Mouse (Mus musculus) midbrain, embryonic 11.5 days (tissue): ENCODE data around the gene Ugt8a. TPM values are rescaled to one million over a fixed set of nuclear protein-coding genes. Genes with fewer than 3 reads are reported as not detected.

Experiments used
- ATAC-seq: fragments of 200-750 bp; cut with Nextera tagmentation; 2 replicates; pipeline ENCODE4 v1.8.0; 2017; ENCODE audit warnings: moderate TSS enrichment, moderate library complexity; ENCODE audit not compliant: low FRiP score
- DNase-seq: peaks from one replicate; pipeline ENCODE4 v3.0.0; 2015; ENCODE audit warnings: low spot score; ENCODE audit errors: missing footprints
- H3K27ac ChIP-seq: fragments of 300-500 bp; sonication (generic); 2 replicates; pipeline ENCODE4 v1.5.1; 2014; ENCODE audit warnings: low read depth, low read length
- H3K27me3 ChIP-seq: fragments of 300-500 bp; sonication (generic); 2 replicates; pipeline ENCODE4 v1.6.1; 2014; ENCODE audit warnings: mild to moderate bottlenecking, low read length, moderate library complexity, mixed read lengths; ENCODE audit not compliant: control insufficient read depth, insufficient read depth
- H3K36me3 ChIP-seq: fragments of 300-500 bp; sonication (generic); 2 replicates; pipeline ENCODE4 v1.6.1; 2014; ENCODE audit warnings: mild to moderate bottlenecking, low read length, moderate library complexity, mixed read lengths; ENCODE audit not compliant: control insufficient read depth, insufficient read depth
- H3K4me1 ChIP-seq: fragments of 300-500 bp; sonication (generic); 2 replicates; pipeline ENCODE4 v1.6.1; 2014; ENCODE audit warnings: low read length; ENCODE audit not compliant: control insufficient read depth, insufficient read depth
- H3K4me2 ChIP-seq: fragments of 300-500 bp; sonication (generic); 2 replicates; pipeline ENCODE4 v1.6.1; 2014; ENCODE audit warnings: mild to moderate bottlenecking, moderate library complexity
- H3K4me3 ChIP-seq: fragments of 300-500 bp; sonication (generic); 2 replicates; pipeline ENCODE4 v1.5.1; 2014; ENCODE audit warnings: low read depth, low read length
- H3K9ac ChIP-seq: fragments of 300-500 bp; sonication (generic); 2 replicates; pipeline ENCODE4 v1.6.1; 2014; ENCODE audit warnings: low read length
- H3K9me3 ChIP-seq: fragments of 300-500 bp; sonication (generic); 2 replicates; pipeline ENCODE4 v1.6.1; 2016; ENCODE audit warnings: low read length; ENCODE audit not compliant: control insufficient read depth
- polyA plus RNA-seq: library from polyadenylated mRNA; unstranded; fragments of >200 nt; fragmentation: Nextera tagmentation; extraction: Ambion mirVana; gene quantifications from 2 replicates; pipeline ENCODE4 v1.2.1, GENCODE M21; 2014

Ugt8a gene
- polyA plus RNA-seq, 1 experiment from 2014 or later = 4.5 TPM

- Histone ChIP-seq H3K9me3 (no peaks in the 10 kb centered on the region), H3K27ac (no peak overlapping the region), H3K9ac (no peak overlapping the region), H3K4me1 (no peaks in the 10 kb centered on the region), H3K36me3 (no peaks in the 10 kb centered on the region), H3K27me3 (no peaks in the 10 kb centered on the region), H3K4me2 (no peak overlapping the region), H3K4me3 (no peak overlapping the region)
- DNase-seq = no peak
- ATAC-seq = no peak
Observed at GRCm38 (mm10) chr3:125819741-125820140, 118.7 kb downstream of the Ugt8a start.
